Mouse (Mus musculus): Measurements from ENCODE around the gene Dab1.

Gene Dab1

GRCm38 (mm10) chr4:103619321-103619945 lies at the start of gene Dab1:
TSS of gene Dab1 (plus strand) at chr4:103619359.
- no peak for DNase-seq (ENCODE audit: low spot score in 2 of 2)

- no peak for DNase-seq (ENCODE audit: low spot score in 2 of 2)
Observed at GRCm38 (mm10) chr4:103571721-103572352, 47.3 kb upstream of the Dab1 start.

GRCm38 (mm10) chr4:103575556-103575955 lies 43.6 kb upstream of the Dab1 start:
- DNase-seq (ENCODE audit: low spot score in 2 of 2): no peak

GRCm38 (mm10) chr4:103576305-103576704 lies 42.9 kb upstream of the Dab1 start:
- DNase-seq (ENCODE audit: low spot score in 2 of 2): no peak

- no peak for DNase-seq (ENCODE audit: low spot score in 2 of 2)
Observed at GRCm38 (mm10) chr4:103577111-103577815, 41.9 kb upstream of the Dab1 start.

GRCm38 (mm10) chr4:103577821-103578220 lies 41.3 kb upstream of the Dab1 start:
- no peak for DNase-seq (ENCODE audit: low spot score in 2 of 2)

GRCm38 (mm10) chr4:103580021-103580420 lies 39.1 kb upstream of the Dab1 start:
- DNase-seq (ENCODE audit: low spot score in 2 of 2): no peak

- DNase-seq (ENCODE audit: low spot score in 2 of 2): no peak
Observed at GRCm38 (mm10) chr4:103615011-103615410, 4.1 kb upstream of the Dab1 start.

GRCm38 (mm10) chr4:103619946-103620371 lies 800 bp downstream of the Dab1 start:
- no peak for DNase-seq (ENCODE audit: low spot score in 2 of 2)

- DNase-seq (ENCODE audit: low spot score in 2 of 2): no peak
Observed at GRCm38 (mm10) chr4:103620590-103621155, 1.5 kb downstream of the Dab1 start.

- no peak for DNase-seq (ENCODE audit: low spot score in 2 of 2)
Observed at GRCm38 (mm10) chr4:103621586-103621985, 2.4 kb downstream of the Dab1 start.

- DNase-seq (ENCODE audit: low spot score in 2 of 2): no peak
Observed at GRCm38 (mm10) chr4:103630177-103630576, 11.0 kb downstream of the Dab1 start.

GRCm38 (mm10) chr4:103636168-103636776 lies 17.1 kb downstream of the Dab1 start:
- DNase-seq (ENCODE audit: low spot score in 2 of 2): no peak

- no peak for DNase-seq (ENCODE audit: low spot score in 2 of 2)
Observed at GRCm38 (mm10) chr4:103648209-103648896, 29.2 kb downstream of the Dab1 start.

- no peak for DNase-seq (ENCODE audit: low spot score in 2 of 2)
Observed at GRCm38 (mm10) chr4:103655740-103656139, 36.6 kb downstream of the Dab1 start.

GRCm38 (mm10) chr4:103661386-103661785 lies 42.2 kb downstream of the Dab1 start:
- no peak for DNase-seq (ENCODE audit: low spot score in 2 of 2)

GRCm38 (mm10) chr4:103667438-103667837 lies 48.3 kb downstream of the Dab1 start:
- no peak for DNase-seq (ENCODE audit: low spot score in 2 of 2)

GRCm38 (mm10) chr4:103677195-103677594 lies 58.0 kb downstream of the Dab1 start:
- DNase-seq (ENCODE audit: low spot score in 2 of 2): no peak

- DNase-seq (ENCODE audit: low spot score in 2 of 2): no peak
Observed at GRCm38 (mm10) chr4:103678501-103678900, 59.3 kb downstream of the Dab1 start.

GRCm38 (mm10) chr4:103685136-103685535 lies 66.0 kb downstream of the Dab1 start:
- DNase-seq (ENCODE audit: low spot score in 2 of 2): no peak

- no peak for DNase-seq (ENCODE audit: low spot score in 2 of 2)
Observed at GRCm38 (mm10) chr4:103691717-103692116, 72.6 kb downstream of the Dab1 start.

- DNase-seq (ENCODE audit: low spot score in 2 of 2): no peak
Observed at GRCm38 (mm10) chr4:103699755-103700154, 80.6 kb downstream of the Dab1 start.
